Mouse (Mus musculus): ENCODE measurements at regions not wholly inside any gene's neighbourhood (a gene's known extent, or its start where the extent isn't known, plus 50 kb on each side); places are given as distances from the start of the nearest gene placed in this dataset.

DNA sequence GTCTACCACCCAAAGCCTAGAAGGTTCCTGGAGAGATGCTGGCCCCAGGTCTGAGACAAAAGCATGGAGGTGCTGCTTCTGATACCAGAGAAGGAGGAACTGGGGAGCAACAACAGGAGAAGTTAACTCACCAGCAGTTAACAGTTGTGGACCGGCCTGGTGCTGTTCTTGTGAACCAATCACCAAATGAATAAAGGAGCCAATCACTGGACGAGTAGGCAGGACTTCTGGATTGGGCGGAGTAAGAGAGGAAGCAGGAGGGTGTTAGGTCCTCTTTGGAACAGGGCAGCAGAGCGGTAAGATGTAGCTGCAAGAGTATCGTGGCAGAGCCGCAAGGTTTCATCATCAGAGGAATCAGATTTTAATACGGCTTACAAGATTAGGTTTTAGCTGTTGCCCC is 57.7 kb upstream of the Elovl6 start:
- Histone ChIP-seq H3K4me2 (ENCODE audit: low read depth) (no peak overlapping the region), H3K9ac (ENCODE audit: low read length) (no peak overlapping the region), H3K27me3 (ENCODE audit: control insufficient read depth, insufficient read depth, low read length) (no peaks in the 10 kb centered on the region), H3K36me3 (ENCODE audit: control insufficient read depth, insufficient read depth, low read length) (no peaks in the 10 kb centered on the region), H3K27ac (ENCODE audit: low read depth, low read length) (no peak overlapping the region), H3K4me3 (ENCODE audit: low read depth, low read length) (no peak overlapping the region), H3K4me1 (ENCODE audit: control insufficient read depth, insufficient read depth, low read length) (no peaks in the 10 kb centered on the region), H3K9me3 (ENCODE audit: control insufficient read depth, low read length) (no peaks in the 10 kb centered on the region)
- 95% methylated on average over 7 of the region's 7 CpGs for WGBS
- DNase-seq (ENCODE audit: low spot score) (no peak), ATAC-seq (ENCODE audit: insufficient read depth, low FRiP score, low TSS enrichment) (no peak)

DNA sequence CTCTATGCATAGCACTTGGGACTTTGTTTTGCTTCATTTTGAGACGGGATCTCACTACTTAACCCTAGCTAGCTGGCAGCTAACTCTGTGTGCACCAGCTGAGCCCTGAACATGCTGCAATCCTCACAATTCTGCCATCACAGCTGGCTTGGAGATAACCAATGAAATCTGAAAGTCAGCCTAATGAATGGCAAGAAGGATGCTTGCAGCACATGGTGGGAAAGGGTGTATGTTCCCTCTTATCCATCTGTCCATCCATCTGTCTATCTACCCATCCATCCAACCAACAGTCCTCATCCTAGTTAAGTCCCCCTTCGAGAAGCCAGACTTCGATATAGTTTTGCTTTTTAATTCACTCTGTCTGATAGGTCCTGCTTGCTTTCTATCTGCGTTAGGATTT is 55.9 kb upstream of the Elovl6 start:
- WGBS: 91% methylated on average over 4 of the region's 4 CpGs

DNA sequence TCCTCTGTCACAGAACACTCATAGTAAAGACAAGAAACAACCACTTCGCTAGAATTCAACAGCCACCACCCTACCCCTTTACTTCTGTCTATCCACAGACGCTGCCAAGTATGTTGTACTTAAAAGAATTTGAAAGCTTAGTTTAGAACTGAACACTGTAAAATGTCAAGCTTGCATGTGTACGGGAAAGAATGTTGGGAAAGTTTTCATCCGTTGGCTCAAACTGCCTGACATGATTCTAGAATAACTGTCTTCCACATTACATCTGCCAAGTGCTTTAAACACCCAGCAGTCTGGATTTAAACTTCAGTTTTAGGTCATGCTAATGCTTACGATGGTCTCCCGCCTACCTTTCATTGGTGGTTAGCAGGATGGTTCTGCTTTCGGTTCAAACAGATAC is 54.1 kb upstream of the Elovl6 start:
- DNase-seq (ENCODE audit: low spot score): no peak
- H3K27ac ChIP-seq (ENCODE audit: low read depth, low read length): no peak overlapping the region
- 93% methylated on average over 7 of the region's 7 CpGs for WGBS
- no peak overlapping the region for H3K4me3 ChIP-seq (ENCODE audit: low read depth, low read length)
- H3K27me3 ChIP-seq (ENCODE audit: control insufficient read depth, insufficient read depth, low read length): no peaks in the 10 kb centered on the region
- no peaks in the 10 kb centered on the region for H3K9me3 ChIP-seq (ENCODE audit: control insufficient read depth, low read length)
- H3K9ac ChIP-seq (ENCODE audit: low read length): no peak overlapping the region
- H3K4me1 ChIP-seq (ENCODE audit: control insufficient read depth, insufficient read depth, low read length): no peaks in the 10 kb centered on the region
- ATAC-seq (ENCODE audit: insufficient read depth, low FRiP score, low TSS enrichment): no peak
- no peaks in the 10 kb centered on the region for H3K36me3 ChIP-seq (ENCODE audit: control insufficient read depth, insufficient read depth, low read length)
- no peak overlapping the region for H3K4me2 ChIP-seq (ENCODE audit: low read depth)

More for the DNA sequence above, 55.9 kb upstream of the Elovl6 start:
- no peaks in the 10 kb centered on the region for H3K9me3 ChIP-seq (ENCODE audit: control insufficient read depth, low read length)
- no peaks in the 10 kb centered on the region for H3K4me1 ChIP-seq (ENCODE audit: control insufficient read depth, insufficient read depth, low read length)
- H3K9ac ChIP-seq (ENCODE audit: low read length): no peak overlapping the region
- H3K36me3 ChIP-seq (ENCODE audit: control insufficient read depth, insufficient read depth, low read length): no peaks in the 10 kb centered on the region
- ATAC-seq (ENCODE audit: insufficient read depth, low FRiP score, low TSS enrichment) (no peak), DNase-seq (ENCODE audit: low spot score) (no peak)
- no peak overlapping the region for H3K27ac ChIP-seq (ENCODE audit: low read depth, low read length)
- no peak overlapping the region for H3K4me2 ChIP-seq (ENCODE audit: low read depth)
- H3K27me3 ChIP-seq (ENCODE audit: control insufficient read depth, insufficient read depth, low read length): no peaks in the 10 kb centered on the region
- H3K4me3 ChIP-seq (ENCODE audit: low read depth, low read length): no peak overlapping the region

DNA sequence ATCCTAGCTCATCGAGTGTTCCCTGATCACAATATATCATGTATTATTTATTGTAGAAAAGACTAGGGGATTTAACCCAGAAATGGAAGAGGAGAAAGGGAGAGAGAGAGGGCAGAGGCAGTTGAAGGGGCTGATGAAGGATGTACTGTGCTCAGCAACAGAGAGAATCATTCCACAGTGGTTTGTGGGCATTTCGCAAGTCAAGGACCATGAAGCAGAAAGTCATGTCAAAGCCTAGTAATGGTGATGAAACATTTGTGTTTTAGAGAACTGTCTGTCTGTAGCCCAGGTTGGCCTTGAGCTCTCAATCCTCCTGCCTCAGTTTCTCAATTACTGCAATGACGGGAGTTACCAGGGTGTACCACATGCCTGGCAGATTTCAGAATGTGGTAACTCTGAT is 50.9 kb upstream of the Elovl6 start:
- 94% methylated on average over 3 of the region's 3 CpGs for WGBS
- H3K27ac ChIP-seq (ENCODE audit: low read depth, low read length): no peak overlapping the region
- ATAC-seq (ENCODE audit: insufficient read depth, low FRiP score, low TSS enrichment) (no peak), DNase-seq (ENCODE audit: low spot score) (no peak)
- H3K4me3 ChIP-seq (ENCODE audit: low read depth, low read length): no peak overlapping the region
- no peaks in the 10 kb centered on the region for H3K9me3 ChIP-seq (ENCODE audit: control insufficient read depth, low read length)
- no peaks in the 10 kb centered on the region for H3K36me3 ChIP-seq (ENCODE audit: control insufficient read depth, insufficient read depth, low read length)
- H3K4me2 ChIP-seq (ENCODE audit: low read depth): no peak overlapping the region
- H3K4me1 ChIP-seq (ENCODE audit: control insufficient read depth, insufficient read depth, low read length): no peaks in the 10 kb centered on the region
- H3K27me3 ChIP-seq (ENCODE audit: control insufficient read depth, insufficient read depth, low read length): no peaks in the 10 kb centered on the region
- H3K9ac ChIP-seq (ENCODE audit: low read length): no peak overlapping the region
